Mouse (Mus musculus) lung, postnatal 4 days (tissue): Measurements from ENCODE around the gene Plk2.
"Not testable (repeated sequence)": the region's sequence is repeated elsewhere in the genome, so short reads cannot be mapped to it uniquely, and the experiment has no call there.

ENCODE experiments used
- DNase-seq, 2 experiments: peaks; one replicate each; pipeline ENCODE4 v3.0.0; 2021

Gene Plk2

DNA sequence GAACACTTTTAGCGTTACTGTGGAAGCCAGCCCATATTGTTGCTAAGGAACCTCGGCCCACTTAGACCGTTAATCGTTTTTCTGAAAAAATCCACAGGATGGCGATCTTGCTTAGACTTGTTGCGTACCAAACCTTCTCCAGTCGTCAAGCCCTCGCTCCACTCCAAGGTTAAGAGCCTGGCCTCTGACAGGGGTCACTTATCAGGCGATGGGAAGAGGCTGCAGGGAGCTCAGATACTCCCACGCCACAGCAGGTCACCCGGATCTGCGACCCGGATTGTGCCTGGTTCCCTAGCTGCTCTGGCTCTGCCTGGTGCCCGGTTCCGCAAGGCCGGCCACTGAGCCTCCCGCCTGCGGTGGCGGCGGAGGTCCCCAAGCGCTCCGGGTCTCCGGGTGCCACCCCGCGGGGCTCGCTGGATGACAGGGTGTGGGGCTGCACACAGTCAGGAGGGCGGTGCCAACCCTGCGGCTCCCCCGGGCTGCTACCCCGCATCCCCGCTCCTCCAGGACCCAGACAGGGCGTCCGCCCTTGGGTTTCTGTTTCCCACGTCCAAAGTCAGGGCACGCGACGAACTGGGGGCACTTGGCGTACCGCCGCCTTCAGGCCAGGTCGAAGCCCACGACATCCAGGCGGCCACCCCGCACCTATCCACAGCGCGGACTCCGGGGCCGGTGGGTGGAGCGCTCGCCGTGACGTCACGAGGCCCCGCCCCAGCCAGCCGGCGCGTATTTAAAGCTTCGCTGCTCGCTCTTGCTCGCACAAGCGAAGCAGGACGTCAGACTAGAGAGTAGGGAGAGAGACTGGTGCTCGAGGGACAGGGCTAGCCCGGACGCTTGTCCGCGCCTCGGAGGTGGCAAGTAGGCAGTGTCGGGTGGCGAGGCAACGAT, at the start of gene Plk2:
Plk2 (plus strand) TSS at position 756 of the 888 bp plus-strand sequence.
- DNase-seq = peak; percentile 96 to 98

GRCm38 (mm10) chr13:110346707-110347106, 48.1 kb upstream of the Plk2 start:
- DNase-seq = no peak

DNA sequence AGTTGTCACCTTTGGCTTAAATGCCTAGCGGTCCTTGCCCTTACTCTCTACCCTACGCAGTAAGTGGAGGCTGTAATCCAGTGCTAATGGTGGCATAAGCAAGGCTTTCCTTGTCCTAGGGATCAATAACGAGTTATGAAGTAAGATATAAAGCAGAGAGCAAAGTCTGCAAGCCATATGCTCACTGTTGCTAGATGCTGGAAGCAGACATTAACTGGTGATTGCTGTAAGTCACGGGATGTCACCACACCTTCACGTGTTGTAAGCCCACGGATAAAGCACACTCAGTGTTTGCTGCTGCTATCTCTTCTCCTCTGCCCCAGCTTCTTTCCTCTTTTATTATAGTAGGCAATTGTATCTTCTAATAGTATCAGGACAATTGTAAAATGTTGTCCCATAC, 43.8 kb upstream of the Plk2 start:
- no peak for DNase-seq

DNA sequence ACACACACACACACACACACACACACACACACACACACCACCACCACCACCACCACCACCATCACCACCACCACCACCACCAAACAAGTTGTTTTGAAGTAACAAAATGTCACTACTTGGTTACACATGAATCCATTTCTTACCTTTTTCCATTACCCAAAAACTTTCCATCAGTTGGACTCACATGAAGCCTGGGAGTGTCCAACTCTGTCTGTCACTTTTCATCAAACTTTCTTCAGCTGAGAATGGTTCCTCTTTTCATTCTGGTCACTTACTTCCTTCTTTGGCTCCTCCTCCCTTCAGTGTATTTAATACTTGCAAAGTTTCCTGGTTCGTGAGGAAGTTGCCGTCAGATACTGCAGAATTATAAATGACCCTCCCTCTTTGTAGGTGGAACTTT, 37.9 kb upstream of the Plk2 start, which contains the start of gene Gapt:
Gapt (minus strand) TSS at position 259 of the 400 bp plus-strand sequence.
- no peak for DNase-seq

DNA sequence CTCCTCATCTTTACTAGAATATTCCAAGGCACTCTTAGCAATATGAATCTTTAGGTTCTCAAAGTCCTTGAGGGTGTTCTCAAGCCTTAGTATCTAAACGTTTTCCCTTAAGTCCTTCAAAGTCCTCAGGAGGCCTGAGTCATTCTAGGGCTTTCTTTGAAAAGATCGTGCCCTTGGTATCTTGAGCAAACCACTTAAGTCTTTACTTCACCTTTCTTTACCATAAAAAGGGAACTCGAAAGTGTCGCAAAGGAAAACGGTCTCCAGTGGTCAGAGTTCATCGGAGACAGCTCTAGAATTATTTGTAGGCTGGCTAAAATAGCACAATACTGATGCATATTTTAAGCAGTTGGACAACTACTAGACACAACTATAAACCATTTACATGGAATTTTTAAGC, 31.1 kb upstream of the Plk2 start:
- no peak for DNase-seq

- no peak for DNase-seq
Measured at GRCm38 (mm10) chr13:110366477-110366876, 28.4 kb upstream of the Plk2 start.

- DNase-seq = no peak
Measured at GRCm38 (mm10) chr13:110367961-110368555, 26.8 kb upstream of the Plk2 start.

- peak; percentile 58 to 75 for DNase-seq
Measured at GRCm38 (mm10) chr13:110368556-110369040, 26.2 kb upstream of the Plk2 start.

- DNase-seq = no peak
Measured at GRCm38 (mm10) chr13:110369673-110370072, 25.2 kb upstream of the Plk2 start.

DNA sequence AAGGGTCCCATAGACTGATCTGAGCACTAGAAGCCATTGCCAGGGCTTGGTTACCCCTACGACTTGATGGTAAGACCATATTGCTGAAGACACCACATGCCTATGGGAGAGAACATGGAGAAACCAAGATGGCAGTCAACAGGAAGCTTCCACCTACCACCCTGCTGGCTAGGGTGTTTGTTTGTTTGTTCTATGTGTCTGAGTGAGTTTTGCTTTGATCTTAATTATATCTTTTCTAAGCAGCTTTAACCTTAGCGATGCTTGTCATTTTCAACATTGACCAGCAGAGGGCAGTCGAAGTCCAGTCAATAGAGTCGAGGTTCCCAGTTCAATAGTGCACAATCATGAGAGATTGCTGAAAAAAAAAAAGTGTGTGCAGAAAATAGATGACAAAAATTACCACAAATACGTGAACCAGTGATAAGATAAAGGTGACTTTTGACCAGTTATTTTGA, 12.4 kb upstream of the Plk2 start:
- DNase-seq = no peak

DNA sequence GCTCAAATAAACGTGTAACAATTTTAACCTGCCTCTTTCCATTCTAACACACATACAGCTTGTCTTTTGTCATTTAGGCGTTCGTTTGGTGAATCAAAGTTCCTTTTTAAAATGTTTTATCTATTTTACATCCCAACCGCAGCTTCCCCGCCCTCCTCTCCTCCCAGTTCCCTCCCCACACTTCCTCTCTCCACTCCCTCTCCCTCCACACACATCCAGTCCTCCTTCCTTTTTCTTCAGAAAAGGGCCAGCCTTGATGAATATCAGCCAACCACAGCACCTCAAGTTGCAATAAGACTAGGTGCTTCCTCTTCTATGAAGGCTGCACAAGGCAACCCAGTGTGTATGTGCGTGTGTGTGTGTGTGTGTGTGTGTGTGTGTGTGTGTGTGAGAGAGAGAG, 10.3 kb upstream of the Plk2 start:
- no peak for DNase-seq

DNA sequence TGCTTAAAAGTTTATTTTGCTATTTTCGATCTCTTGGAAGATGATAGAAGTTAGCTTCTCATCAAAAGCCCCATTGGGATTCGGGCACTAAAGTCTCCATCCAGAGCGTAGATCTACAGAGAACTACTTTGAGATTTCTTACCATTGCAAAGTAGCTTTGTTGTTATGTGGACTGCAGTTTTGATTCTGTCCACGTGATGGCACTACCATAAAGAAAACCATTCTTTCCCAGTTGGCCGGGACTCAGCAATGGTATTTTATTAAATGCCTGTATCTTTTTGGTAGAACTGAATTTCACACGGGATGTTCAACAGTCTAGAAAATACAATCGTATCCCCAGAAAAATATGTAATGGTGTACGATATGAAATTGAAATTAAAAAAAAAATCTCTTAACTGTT, 2.6 kb upstream of the Plk2 start:
- peak in 1 of 2 experiments; percentile 74 for DNase-seq

GRCm38 (mm10) chr13:110392631-110393030, 2.2 kb upstream of the Plk2 start:
- no peak for DNase-seq

- DNase-seq = no peak
Measured at GRCm38 (mm10) chr13:110395179-110395794, 441 bp downstream of the Plk2 start.

GRCm38 (mm10) chr13:110395916-110396685, 1.3 kb downstream of the Plk2 start:
- DNase-seq = peak in 1 of 2 experiments; percentile 28

DNA sequence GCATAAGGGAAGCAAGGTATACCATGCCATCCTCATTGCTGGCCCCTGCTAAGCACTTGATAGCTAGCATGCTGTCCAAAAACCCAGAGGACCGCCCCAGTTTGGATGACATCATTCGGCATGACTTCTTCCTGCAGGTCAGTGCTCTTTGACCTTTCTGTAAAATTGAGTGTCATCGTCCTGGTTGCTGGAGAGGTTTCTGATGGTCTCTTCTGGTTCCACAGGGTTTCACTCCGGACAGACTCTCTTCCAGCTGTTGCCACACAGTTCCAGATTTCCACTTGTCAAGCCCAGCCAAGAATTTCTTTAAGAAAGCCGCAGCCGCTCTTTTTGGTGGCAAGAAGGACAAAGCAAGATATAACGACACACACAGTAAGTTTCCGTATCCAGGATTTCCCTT, 2.9 kb downstream of the Plk2 start:
- peak; percentile 30 to 34 for DNase-seq

- peak; percentile 50 to 55 for DNase-seq
Measured at GRCm38 (mm10) chr13:110398513-110399270, 3.8 kb downstream of the Plk2 start.

DNA sequence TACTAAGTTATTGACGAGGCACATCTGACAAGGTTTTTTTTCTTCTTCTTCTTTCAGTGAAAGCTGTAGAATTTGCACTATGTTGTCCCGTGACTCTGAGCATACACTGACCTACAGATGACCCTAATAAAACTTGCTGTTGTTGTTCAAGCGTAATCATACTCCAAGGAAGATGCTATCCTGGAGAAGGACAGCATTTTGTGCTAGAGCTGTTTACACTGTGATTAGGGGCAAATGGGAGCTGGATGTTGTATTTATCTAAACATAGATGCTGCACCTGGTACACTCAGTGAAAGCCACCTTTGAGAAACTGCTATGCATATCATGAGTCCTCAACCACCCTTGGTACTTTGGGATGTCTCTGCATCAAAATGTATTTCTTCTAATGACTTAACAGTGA, 6.6 kb downstream of the Plk2 start:
- no peak for DNase-seq

- DNase-seq = no peak
Measured at GRCm38 (mm10) chr13:110401877-110402276, 7.0 kb downstream of the Plk2 start.

DNA sequence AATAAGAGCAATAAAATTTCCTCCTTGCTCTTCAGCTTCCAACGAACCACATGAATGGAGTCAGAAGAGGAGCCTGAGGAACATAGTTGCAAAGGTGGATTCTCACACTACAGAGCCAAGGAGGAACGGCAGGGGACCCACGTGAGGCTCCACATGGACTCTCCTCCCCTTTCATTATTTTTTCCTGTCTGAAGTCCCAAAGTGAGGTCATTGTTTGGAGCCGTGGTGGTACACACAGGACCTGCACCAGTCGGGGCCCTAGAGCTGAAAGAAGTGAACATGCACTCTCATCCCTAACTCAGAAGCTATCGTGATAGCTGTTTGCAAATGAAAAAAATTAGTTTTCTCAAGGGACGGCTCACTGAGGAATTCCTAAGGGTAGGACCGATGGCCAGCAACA, 9.2 kb downstream of the Plk2 start:
- peak in 1 of 2 experiments; percentile 28 for DNase-seq

DNA sequence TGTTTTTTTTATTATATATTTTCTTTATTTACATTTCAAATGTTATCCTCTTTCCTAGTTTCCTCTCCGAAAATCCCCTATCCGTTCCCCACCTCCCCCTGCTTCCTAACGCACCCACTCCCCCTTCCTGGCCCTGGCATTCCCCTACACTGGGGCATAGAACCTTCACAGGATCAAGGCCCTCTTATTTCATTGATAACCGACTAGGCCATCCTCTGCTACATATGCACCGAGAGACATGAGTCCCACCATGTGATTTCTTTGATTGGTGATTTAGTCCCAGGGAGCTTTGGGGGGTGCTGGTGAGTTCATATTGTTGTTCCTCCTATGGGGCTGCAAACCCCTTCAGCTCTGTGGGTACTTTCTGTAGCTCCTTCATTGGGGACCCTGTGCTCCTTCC, 9.8 kb downstream of the Plk2 start:
- DNase-seq = not testable (repeated sequence)

GRCm38 (mm10) chr13:110406152-110406551, 11.3 kb downstream of the Plk2 start:
- peak in 1 of 2 experiments; percentile 45 for DNase-seq
